Mouse (Mus musculus) spleen, adult 2 months (tissue): ENCODE data around the gene Gm35549.

ENCODE experiments used
- CTCF ChIP-seq: fragments of 200-500 bp; IDR thresholded peaks from 2 replicates; pipeline ENCODE4 v1.5.1; 2011; ENCODE audit warnings: mild to moderate bottlenecking, inconsistent platforms; ENCODE audit not compliant: insufficient read depth, insufficient read length, insufficient replicate concordance; ENCODE audit errors: extremely low read depth
- POLR2A ChIP-seq: fragments of 200-500 bp; IDR thresholded peaks from 2 replicates; pipeline ENCODE4 v1.6.1; 2011; ENCODE audit warnings: low read depth, low read length, inconsistent platforms

DNA sequence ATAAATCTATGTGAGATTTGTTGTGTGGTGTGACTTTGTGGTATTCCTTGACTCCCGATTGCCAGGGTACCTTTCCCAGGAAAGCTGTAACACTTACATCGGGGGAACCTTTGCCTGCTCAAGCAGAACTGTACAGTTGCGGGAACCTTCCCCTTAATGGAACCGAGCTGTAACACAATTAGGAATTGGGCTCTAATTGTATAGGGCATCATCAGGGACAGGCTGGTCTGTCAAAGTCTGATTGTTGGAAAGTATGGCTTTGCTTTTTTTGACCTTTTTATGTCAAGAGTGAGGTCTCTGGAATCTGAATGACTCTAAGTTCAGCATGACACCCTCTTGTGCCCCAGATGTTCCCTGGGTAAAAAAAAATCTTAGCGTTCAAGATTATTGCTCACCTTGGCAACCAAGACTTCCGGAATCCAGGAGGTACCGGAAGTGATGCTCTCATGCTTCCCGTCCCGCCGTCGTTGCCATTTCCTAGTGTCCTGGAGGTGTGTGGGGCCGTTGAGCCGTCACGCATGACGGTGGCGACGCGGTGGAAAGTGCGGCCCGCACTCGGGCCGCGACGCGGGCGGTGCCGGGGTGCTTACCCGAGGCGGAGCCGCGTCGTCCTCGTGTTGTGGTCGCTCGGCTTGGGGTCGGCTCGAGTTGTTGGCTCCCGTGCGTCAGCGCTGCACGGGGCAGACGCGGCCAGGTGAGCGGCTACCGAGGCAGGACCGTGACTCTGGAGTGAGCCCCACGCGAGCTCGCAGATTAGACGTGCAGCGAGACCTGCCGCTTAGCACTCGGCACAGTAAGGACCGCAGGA is 42.7 kb upstream of the Gm35549 start:
- peak; percentile 41; the same call in 1 of the 2 replicates for TF ChIP-seq POLR2A
- TF ChIP-seq CTCF, result no peak
